Mouse (Mus musculus) ES-Bruce4 (cell line): ENCODE measurements at regions not wholly inside any gene's neighbourhood (a gene's known extent, or its start where the extent isn't known, plus 50 kb on each side); places are given as distances from the start of the nearest gene placed in this dataset.

Experiments used
- CTCF ChIP-seq: IDR thresholded peaks from one replicate; pipeline ENCODE4 v1.8.1; 2011; ENCODE audit warnings: low read depth, low read length
- EP300 ChIP-seq: IDR thresholded peaks from 2 replicates; pipeline ENCODE4 v1.6.1; 2011; ENCODE audit warnings: low read depth, low read length; ENCODE audit not compliant: insufficient read depth
- POLR2A ChIP-seq: IDR thresholded peaks from one replicate; pipeline ENCODE4 v1.8.1; 2011; ENCODE audit warnings: low read length; ENCODE audit not compliant: insufficient read depth

GRCm38 (mm10) chr4:84211311-84211875, 463.7 kb downstream of the Bnc2 start:
- TF ChIP-seq CTCF (no peak), POLR2A (no peak), EP300 (no peak)
